Mouse (Mus musculus) neural tube, embryonic 10.5 days (tissue): ENCODE data around the gene Traf2.
A peak's percentile ranks its signal among the peaks of the same experiment; 100 is the strongest.
"Not testable (repeated sequence)": the region's sequence is repeated elsewhere in the genome, so short reads cannot be mapped to it uniquely, and the experiment has no call there.

Experiments used
- DNase-seq: peaks from one replicate; pipeline ENCODE4 v3.0.0-alpha.2; 2017; ENCODE audit warnings: low spot score; ENCODE audit errors: extremely low spot score

The Traf2 gene

GRCm38 (mm10) chr2:25576028-25576850 lies 29.5 kb upstream of the Traf2 start:
- DNase-seq, result no peak

DNA sequence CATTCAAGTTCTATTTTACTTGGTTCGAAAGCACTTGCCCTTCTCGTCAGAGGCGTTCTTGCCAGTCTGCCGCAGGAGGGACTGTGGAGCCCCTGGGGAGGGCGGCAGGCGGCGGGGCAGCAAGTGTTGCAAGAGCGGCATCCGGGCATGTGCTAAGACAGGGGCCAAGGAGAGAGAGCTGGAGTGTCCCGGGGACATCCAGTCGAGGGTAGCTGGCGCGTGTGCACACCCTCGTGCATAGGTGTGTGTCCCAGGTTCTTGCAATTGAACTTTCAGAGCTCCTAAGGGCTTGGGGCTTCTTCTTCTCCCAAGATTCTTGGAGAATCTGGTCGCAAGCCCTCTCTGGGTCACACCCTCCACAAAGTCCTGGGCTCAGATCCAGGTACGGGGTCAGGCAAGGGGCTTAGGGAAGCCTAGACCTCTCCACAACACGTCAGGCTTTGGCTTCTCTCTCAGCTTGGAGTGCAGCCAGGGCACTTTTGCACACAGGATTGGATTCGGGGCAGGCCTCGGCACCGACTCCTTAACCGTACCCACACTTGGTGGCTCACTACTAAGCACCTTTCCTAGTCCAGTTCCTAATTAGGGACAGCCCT lies 28.8 kb upstream of the Traf2 start:
- DNase-seq, result peak; percentile 69

DNA sequence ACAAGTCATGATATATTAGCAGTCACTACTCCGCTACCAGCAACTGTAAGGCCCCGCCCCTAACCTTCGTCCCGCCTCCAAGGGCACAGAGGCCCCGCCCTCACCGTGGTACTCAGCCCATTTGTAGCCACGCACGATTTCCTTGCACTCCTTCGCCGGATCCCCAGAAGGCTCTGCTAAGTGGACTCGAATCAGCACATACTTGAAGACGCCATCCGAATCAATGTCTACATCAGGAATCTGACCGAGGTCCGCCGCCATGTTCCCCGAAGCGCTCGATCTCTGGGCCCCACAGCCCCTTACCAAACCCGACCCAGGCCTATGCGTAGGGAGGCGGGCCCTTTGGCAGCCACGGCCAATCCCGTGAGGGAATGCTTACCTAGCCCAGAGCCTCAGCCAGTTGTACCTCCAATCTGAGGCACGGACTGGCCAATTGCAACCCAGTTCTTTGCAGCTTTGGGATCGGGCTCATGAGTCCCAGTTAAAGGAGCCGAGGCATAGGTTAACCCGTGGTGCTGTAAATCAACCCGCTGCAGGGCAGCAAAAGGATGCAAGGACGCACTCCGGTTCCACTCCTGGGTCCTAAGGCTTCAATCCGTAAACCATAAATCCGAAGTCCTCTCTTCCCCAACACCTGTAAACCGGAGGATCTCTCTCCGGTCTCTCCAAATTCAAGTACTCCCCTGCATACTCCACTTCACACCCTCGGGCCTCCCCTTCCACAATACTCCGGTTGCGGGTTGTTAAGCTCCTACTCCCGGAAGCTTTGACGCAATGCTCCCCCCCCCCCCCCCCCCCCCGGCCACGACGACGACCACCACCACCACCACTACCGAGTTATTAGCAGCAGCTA lies 28.1 kb upstream of the Traf2 start, which contains the start of the genes Mamdc4 and Phpt1:
Gene Mamdc4 (minus strand): TSS at position 267 of the 853 bp plus-strand sequence.
Gene Phpt1 (minus strand): TSS at position 646 of the 853 bp plus-strand sequence.
- peak; percentile 96 for DNase-seq

- no peak for DNase-seq
Observed at GRCm38 (mm10) chr2:25574136-25574535, 27.4 kb upstream of the Traf2 start.

GRCm38 (mm10) chr2:25573068-25573467 lies 26.3 kb upstream of the Traf2 start:
- DNase-seq, result no peak

- DNase-seq, result no peak
Observed at GRCm38 (mm10) chr2:25571221-25571620, 24.5 kb upstream of the Traf2 start.

DNA sequence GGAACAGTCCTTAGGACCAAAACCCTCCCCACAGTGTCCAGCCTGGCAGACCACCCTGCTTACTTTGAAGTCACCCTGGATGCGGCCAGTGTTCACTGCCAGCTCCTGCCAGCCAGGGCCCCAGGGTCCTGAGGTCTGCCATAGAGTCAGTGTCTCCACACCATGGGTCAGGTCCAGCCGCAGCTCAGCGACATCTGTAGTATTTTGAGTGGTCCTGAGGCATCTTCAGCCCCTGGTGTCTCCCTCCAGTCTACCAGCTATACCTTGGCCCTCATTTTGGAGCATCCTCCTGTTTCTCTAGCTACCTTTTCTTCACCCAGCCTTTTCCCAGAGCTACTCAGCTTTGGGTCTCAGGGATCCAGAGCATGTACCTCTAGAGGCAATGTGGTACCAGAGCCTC lies 22.6 kb upstream of the Traf2 start:
- no peak for DNase-seq

DNA sequence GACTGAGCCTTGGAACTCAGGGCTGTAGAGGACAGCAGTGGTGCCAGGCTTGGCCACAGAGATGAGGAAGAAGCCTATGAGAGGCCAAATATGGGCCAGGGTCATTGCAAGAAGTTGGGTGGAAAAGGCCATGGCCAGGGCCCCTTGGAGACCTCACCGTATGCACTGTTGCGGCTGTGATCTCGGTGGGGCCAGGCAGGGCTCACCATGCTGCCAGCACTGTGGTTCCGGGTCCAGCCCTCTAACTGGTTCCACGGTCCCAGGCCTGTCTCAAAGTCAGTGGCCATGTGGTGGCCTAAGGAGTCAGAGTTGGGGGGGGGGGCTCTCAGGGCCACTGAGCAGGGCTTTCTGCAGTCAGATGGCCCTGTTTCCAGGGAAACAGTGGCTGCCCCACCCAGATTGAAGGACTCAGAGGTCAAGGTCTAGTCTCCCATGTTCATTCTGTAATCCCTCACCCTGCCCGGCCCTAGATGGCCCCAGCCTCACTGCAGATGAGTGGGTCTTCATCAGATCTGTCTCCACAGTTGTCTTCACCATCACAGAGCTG lies 21.8 kb upstream of the Traf2 start:
- no peak for DNase-seq

DNA sequence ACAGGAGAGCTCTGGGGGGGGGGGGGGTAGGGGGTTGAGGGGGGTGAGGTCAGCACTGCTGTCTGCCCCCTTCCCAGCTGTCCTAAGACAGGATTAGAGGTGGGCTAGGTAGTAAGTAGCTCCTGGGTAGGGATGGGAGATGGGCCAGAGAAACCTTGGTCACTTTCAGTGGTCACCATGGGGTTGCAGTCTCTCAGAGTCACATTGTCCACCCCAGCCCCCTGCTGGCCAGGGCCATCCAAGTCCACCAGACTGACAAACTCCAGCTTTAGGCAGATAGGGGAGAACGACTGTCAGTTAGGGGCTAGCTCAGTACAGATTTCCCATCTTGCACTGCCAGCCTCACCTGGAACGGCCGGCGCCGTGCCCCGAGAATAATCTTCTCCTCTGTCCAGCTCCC lies 19.8 kb upstream of the Traf2 start:
- no peak for DNase-seq

- no peak for DNase-seq
Observed at GRCm38 (mm10) chr2:25565741-25566140, 19.0 kb upstream of the Traf2 start.

DNA sequence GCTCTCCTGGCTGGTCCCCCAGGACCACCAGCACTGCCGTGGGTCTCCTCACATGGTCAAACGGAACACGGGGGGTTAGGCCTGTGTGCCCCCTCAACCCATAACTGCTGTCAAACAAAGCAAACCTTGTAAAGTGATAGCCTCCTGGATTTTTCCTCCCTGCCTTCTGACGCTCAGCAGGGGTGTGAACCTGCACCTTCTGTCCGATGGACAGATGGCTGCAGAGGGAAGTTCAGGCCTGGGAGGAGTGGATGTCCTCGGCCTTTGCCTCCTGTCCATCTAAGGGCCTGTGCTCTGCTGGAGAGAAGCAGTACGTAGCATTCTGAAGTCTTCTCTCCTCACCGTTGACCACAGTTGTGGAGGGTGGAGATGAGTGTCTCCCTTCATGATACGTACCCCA lies 15.2 kb upstream of the Traf2 start:
- no peak for DNase-seq

GRCm38 (mm10) chr2:25560551-25560950 lies 13.8 kb upstream of the Traf2 start:
- no peak for DNase-seq

DNA sequence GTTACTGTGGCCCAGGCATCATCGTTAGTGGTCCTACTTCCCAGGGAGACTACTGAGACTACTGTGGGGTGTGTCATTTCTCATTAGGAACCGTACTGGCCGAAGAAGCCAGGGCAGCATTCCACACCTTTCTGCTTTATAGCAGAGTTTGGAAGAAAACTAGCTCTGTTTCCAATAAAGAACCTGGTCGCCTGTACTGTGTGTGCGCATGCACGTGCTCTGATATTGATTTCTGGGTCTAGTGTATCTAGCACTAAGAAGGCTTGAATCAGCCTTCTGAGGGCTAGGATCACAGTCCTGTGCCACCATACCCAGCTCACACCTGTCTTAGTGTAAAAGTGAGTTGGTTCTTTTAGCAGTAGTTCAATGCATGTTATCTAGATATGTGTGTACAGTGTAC lies 12.0 kb upstream of the Traf2 start:
- no peak for DNase-seq

- no peak for DNase-seq
Observed at GRCm38 (mm10) chr2:25557964-25558360, 11.2 kb upstream of the Traf2 start.

DNA sequence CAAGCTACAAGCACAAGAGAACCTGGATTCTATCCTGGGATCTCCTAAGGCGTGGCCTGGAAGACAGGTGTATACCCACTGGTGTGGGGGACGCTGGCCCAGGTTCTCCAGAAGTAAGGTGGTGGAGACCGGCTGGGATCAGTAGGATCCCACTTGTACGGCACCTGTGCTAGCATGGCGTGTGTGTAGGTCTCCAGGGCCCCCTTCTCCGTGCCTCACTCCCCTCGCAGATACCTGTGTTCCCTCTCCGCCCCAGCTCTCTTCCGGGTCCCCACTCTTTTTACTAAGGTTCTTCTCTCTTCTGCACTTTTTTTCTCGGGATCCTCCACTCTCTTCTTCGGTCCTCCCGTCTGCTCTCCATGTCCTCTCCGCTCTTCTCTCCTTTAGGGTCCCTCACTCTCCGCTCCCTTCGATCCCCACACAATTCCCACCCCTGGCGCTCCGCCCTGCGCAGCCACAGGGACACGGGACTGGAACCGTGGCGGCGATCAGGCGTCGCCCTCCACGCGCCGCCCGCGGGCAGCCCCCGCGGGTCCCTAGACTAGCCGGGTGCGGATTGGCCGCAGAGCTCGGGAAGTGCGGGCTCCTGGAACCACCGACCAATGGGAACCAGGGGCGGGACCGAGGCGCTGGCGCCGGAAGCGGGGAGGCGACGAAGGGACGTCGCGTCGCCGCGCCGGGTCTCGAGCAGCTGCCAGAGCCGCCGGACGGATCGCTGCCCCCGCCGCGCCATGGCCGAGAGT lies 10.7 kb upstream of the Traf2 start, which contains the start of gene Edf1:
Gene Edf1 (plus strand): TSS at position 627 of the 743 bp plus-strand sequence.
- peak; percentile 92 for DNase-seq

- DNase-seq, result no peak
Observed at GRCm38 (mm10) chr2:25556296-25556695, 9.6 kb upstream of the Traf2 start.

GRCm38 (mm10) chr2:25555479-25555878 lies 8.7 kb upstream of the Traf2 start:
- DNase-seq, result not testable (repeated sequence)

DNA sequence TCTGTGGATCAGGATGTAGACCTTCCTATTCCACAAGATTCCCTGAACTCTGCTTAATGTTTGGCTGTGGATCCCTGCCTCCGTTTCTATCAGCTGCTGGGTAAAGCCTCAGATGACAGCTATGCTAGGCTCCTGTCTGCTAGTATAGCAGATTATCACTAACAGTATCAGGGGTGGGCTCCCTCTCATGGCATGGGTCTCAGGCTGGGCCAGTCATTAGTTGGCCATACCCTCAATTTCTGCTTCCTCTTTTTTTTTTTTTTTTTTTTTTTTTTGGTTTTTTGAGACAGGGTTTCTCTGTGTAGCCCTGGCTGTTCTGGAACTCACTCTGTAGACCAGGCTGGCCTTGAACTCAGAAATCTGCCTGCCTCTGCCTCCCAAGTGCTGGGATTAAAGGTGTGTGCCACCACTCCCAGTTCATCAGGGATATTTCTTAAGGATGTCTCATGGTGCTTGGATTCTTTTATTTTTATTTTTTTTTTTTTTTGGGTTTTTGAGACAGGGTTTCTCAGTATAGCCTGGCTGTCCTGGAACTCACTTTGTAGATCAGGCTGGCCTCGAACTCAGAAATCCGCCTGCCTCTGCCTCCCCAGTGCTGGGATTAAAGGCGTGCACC lies 6.5 kb upstream of the Traf2 start:
- DNase-seq, result not testable (repeated sequence)

DNA sequence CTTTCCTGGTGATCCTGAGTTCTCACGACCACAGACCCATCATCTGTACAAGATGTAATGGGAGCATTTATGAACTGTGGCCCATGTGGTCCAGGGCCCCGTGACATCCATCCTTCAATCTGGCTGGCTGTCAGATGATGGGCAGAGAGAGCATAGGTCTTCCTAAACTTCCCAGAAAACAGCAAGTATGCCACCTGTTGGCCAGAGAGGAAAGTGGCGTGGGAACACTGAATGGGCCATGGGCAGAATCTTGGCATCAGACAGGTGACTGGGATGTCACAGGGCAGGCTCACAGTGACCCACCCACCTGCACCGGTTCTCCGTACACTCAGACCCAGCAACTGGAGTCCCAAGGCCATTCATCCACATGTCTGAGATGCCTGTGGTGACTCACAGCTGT lies 4.4 kb upstream of the Traf2 start:
- DNase-seq, result no peak
